Mouse (Mus musculus): Measurements from ENCODE around the gene Timm22.

Timm22 gene

DNA sequence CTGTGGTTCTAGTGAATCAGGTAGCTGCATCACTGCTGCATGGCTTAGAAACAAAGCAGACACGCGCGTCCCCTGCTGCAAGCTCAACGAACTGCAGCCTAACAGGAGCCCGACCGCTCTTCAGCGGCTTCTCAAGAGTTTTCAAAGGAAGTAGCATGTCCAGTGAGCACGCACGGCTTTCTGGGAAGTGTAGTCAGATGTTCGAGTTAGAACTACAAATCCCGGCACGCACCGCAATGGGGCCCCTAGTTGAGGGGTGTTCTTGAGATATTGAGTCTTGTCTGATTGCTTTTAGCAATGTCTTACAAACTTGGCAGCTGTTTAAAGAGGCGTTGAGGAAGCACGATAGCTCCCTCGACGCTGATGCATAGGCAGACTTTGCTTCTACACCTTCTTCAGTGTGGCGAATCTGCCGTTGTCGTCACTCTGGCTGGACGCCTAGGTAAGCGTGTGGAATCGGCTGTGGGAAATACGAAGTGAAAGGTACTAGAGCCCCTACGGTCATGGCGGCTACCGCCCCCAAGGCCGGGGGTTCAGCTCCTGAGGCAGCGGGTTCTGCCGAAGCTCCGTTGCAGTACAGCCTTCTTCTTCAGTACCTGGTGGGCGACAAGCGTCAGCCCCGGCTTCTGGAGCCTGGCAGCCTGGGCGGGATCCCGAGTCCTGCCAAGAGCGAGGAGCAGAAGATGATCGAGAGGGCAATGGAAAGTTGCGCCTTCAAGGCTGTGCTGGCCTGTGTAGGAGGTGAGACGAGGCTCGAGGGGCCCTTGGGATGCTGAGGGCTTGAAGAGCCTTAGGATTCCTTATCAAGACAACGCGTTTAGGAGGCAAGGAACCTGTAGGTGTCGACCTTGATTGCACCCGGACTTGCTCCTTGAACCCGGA is at the start of gene Timm22:
Timm22 (plus strand) TSS at position 251 of the 882 bp plus-strand sequence.
- DNase-seq = peak; percentile 98

GRCm38 (mm10) chr11:76357464-76357863 is 49.3 kb upstream of the Timm22 start:
- no peak for DNase-seq

- peak; percentile 25 for DNase-seq
Observed at GRCm38 (mm10) chr11:76358628-76359320, 48.0 kb upstream of the Timm22 start.

GRCm38 (mm10) chr11:76360255-76360654 is 46.5 kb upstream of the Timm22 start:
- no peak for DNase-seq

DNA sequence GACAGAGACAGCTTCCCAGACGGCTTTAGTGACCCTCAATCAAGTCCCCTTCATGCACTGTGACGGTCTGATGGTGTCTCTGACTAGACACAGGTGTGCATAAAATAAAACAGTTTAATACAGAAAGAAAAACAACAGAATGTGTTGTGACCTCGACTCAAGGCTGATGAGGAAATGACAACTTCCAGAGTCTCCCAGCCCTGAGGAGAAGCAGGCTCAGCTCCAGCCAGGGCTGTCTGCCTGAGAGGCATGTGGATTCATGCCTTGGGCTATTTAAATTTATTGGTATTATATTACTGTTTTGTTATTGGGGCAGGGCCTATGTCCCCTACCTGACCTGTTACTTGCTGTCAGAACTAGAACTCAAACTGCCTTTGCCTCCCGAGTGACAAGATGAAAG is 45.3 kb upstream of the Timm22 start:
- DNase-seq = no peak

- no peak for DNase-seq
Observed at GRCm38 (mm10) chr11:76363178-76363577, 43.6 kb upstream of the Timm22 start.

- DNase-seq = no peak
Observed at GRCm38 (mm10) chr11:76363636-76364035, 43.1 kb upstream of the Timm22 start.

DNA sequence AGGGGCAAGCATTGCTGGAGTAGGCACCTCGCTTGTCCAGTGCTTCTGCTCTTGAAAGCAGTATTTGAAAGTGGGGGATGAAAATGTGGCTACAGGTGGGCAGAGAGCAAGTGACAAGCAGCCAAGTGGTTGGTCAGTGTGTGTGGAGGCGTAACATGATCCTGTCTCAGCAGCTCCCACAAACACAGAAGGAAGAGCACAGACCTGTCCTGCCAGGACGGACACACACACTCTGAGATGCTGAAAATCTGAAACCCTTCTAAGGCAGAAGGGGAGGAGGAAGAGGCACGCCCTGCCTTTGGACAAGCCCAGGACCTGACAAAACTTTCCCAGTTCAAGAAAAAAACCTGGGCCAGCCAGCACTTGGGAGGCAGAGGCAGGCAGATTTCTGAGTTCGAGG is 42.7 kb upstream of the Timm22 start:
- DNase-seq = no peak

DNA sequence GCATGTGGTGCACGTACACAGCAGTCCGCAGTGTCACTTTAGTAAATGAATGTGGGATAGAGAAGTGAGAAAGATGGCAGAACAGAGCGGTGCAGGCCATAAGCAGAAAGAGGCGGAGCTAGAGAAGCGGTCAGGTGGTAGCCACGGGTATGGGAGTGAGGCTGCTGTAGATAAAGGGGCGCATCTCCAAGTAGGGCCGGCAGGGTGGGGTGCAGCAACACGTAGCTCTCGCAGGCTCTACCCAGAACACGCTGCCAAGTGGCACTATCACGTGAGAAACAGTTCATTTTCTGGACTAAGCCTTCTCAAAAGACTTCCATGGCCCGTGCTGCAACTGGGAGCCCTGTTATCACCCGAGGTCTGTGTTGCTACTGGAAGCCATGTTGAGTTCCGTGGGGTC is 40.0 kb upstream of the Timm22 start:
- DNase-seq = no peak

GRCm38 (mm10) chr11:76370491-76370890 is 36.3 kb upstream of the Timm22 start:
- no peak for DNase-seq

DNA sequence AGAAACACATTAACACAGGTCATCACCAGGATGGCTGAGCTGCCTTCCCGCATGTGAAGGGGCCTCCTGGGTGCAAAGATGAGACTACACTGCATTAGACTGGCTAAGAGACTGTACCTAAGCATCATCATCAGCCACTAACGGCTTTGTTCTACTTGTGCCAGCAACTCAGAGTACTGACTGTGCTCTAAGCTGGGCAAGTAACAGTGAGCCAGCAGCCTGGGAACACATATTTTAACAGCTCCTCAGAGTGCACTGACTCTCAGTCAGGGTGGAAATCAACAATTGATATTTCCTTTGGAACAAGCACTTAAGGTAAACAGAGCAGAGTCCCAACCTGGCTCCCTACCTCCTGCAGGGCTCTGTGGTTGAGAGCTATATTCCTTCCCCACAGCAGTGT is 34.6 kb upstream of the Timm22 start:
- DNase-seq = no peak

DNA sequence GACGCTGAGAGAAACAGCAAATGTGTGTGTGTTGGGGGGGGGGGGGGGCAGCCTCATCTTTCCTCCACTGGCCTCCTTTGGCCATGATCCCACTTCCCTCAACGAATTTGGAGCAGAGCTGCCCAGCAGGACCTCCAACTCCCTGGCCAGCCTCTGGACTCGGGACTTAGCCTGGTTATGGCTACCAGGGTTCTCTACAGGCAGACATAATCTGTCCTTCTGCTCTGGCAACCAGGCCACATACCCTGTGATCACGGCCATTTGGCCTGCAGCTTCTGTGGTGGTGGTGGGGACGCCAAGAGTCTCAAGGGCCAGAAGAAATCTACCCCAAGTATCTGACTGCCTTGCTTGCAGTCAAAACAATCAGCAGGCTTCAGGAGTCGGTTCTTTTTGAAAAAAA is 34.2 kb upstream of the Timm22 start:
- no peak for DNase-seq

GRCm38 (mm10) chr11:76374491-76375185 is 32.1 kb upstream of the Timm22 start:
- peak; percentile 75 for DNase-seq

GRCm38 (mm10) chr11:76376425-76376824 is 30.3 kb upstream of the Timm22 start:
- no peak for DNase-seq

DNA sequence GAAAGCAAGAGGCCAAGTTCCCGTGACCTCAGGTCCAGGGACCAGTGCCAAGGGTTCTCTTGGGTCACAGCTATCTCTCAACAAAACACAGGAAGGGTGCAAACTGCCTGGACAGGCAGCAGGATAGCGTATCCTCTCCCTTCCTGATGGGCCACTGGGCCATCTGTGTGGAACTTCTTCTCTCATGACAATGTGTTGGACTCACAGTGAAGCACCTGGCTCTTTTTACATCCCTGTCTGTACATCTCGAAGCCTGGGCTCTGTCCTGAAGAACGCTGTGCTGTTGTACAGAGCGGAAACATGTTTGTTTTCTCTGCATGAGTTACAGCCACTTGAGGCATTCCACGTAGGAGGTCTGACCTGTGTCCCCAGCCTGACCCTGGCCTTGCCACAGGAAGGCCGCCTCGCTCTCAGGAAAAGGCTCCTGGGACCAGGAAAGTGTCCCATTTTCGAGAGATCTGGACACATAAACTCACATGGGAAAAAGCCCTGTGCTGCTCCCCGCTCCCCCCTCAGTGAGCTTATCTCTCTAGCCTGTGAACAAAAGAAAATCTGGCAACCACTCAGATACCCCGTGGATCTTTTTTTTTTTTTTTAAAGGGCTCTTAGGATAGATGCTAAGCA is 26.7 kb upstream of the Timm22 start:
- no peak for DNase-seq

DNA sequence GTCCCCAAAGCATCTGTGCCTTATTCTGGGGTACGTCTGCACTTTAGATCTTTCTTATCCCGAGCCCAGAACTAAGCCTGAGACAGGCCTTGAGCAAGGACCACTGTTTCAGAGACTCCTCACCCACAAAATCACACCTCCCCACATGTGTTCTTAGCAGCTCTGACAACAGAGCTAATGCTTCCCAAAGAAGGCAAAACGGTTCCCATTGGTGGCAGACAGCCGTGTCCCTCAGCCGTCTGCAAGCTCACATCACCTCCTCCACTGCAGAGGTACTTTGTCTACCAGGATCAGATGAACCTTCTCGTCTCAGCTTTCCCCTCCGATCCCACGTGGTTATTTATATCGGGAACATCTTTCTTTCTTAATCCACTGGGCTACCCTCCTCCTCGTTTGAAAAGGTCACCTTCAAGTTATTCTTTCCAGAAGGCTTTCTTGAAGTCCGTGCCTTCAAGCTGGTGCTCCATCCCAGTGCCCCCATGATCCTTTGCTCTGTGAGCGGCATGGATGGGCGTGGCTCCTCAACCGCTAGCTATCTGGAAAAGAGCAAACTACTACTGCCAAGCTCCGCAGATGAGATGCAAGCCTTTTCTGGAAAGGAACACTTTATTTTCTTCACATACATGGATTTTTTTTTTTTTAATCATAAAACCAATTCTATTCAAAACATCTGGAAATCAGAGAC is 25.4 kb upstream of the Timm22 start:
- DNase-seq = no peak

GRCm38 (mm10) chr11:76382711-76383324 is 23.9 kb upstream of the Timm22 start:
- DNase-seq = no peak

DNA sequence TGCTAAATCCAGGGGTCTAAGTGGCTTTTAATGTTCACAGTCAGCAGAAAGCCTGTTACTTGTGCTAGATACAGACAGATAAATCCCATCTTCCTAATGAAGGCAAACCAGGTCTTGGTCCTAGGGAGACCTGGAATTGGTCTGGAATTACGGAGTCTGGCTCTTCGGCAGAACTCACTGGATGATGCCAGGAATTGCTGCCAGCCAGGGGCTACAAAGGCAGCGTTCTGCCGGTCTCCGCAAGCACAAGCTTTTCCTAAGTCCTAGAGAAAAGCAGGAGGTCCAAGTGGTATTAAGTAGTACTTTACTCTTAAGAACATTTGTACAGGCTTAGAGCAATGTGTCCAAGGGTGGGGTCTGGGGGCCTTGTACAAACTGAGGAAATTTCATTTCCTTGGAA is 22.4 kb upstream of the Timm22 start:
- DNase-seq = no peak

DNA sequence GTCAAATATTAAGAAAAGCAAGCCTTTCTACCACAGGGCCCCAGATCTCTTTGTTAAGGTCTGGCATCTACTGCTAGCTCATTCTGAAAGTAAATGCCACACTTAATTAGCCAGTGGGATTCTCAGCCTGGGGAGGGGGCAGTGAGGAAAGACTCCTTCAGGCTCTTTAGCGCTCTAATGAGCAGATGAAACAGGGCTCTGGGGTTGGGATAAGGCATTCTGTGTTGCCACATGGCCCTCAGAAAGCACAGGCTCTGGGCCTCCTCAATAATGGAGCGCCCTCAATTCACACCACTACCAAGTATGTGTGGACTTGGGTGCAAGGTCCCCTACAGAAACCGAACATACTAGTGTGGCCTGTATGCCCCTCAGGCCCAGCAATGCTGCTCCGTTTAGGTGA is 21.7 kb upstream of the Timm22 start:
- DNase-seq = no peak

DNA sequence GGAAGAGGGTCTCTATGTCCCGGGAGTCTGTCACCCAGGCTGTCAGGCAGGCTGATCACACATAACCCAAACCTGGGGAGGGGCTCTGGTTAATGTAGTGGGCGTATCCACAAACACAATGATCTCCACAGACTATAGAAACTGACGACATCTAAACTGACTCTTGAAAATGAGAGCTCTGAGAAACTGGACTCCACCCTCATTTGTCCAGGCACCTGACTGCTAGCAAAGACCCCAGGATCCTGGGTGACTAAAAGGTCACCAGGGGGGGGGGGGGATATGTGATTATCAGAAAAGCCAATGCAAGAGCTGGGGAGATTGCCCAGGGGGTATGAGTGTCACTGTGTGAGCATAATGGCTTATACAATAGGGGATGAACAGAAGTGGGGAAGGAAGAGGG is 21.0 kb upstream of the Timm22 start:
- no peak for DNase-seq

- DNase-seq = no peak
Observed at GRCm38 (mm10) chr11:76387097-76387496, 19.7 kb upstream of the Timm22 start.

DNA sequence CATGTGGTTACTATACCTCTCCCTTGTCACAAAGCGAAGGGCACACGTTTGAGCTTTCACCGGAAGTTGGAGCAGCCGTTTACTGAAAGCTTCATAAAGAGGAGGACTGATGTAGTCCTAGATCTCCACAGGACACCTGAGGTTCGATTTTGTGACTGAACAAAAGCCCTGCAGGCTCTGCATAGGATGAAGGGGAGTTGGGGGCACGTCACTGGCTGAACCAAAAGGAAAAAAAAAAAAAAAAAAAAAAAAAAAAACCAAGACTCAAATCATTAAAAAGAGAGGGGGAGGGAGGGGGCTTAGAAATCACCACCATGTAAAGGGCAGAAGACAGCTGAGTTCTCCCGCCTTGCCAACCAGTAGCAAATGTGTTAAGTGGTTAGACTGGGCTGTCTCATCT is 18.0 kb upstream of the Timm22 start:
- no peak for DNase-seq
